Mouse (Mus musculus): ENCODE data around the gene Sec24a.
"Not testable (repeated sequence)": the region's sequence is repeated elsewhere in the genome, so short reads cannot be mapped to it uniquely, and the experiment has no call there.

Gene Sec24a

DNA sequence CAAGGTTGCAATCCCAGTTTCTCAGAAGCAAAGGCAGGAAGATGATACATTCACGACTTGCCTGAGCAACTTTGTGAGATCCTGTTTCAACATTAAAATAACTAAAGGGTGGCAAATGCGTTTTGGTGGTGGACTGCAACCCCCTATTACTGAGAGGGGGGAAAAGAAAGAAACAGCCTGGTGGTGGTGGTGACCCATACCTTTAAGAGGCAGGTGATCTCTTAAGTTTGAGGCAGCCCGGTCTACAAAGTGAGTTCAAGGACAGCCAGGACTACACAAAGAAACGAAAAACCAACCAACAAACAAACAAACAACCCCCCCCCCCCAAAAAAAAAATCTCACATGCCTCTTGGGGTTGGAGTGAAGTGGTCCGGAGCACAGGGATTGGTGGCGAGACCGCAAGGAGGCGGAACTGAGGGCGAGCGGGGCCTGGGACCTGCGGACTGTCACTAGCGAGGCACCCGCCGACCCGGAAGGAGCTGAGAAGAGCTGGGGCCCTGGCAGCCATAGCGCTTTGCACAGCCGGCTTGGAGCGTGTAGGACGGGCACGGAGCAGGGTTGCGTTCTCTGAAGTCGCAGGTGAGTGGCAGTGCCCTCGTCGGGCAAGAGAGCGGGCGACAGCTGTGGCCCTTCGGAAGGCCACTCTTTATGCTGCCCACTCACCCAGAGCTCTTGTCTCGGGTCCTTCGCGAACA lies at the start of gene Sec24a, which contains the start of gene Sar1b:
Gene Sec24a, minus strand, starts transcription at position 422 of the 695 bp plus-strand sequence.
Gene Sar1b, plus strand, starts transcription at position 475 of the 695 bp plus-strand sequence.
- peak; percentile 74 for DNase-seq

- DNase-seq = no peak
These were observed 48.6 kb upstream of the Sec24a start for GRCm38 (mm10) chr11:51812022-51812546.

DNA sequence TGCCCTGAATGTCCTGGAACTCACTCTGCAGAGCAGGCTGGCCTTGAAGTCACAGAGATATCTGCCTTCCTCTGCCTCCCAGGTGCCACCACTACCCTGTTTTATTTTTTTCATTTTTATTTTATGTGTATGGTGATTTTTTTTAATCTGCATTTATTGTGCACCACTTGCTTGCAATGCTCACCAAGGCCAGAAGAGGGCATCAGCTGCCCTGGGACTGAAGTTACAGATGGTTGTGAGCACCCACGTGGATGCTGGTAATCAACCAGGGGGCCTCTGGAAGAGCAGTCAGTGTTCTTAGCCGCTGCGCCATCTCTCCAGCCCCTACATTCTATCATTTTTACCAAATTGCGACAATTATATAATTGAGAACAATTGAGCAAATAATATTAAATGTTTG lies 47.8 kb upstream of the Sec24a start:
- no peak for DNase-seq

GRCm38 (mm10) chr11:51809632-51810224 lies 46.3 kb upstream of the Sec24a start:
- no peak for DNase-seq

DNA sequence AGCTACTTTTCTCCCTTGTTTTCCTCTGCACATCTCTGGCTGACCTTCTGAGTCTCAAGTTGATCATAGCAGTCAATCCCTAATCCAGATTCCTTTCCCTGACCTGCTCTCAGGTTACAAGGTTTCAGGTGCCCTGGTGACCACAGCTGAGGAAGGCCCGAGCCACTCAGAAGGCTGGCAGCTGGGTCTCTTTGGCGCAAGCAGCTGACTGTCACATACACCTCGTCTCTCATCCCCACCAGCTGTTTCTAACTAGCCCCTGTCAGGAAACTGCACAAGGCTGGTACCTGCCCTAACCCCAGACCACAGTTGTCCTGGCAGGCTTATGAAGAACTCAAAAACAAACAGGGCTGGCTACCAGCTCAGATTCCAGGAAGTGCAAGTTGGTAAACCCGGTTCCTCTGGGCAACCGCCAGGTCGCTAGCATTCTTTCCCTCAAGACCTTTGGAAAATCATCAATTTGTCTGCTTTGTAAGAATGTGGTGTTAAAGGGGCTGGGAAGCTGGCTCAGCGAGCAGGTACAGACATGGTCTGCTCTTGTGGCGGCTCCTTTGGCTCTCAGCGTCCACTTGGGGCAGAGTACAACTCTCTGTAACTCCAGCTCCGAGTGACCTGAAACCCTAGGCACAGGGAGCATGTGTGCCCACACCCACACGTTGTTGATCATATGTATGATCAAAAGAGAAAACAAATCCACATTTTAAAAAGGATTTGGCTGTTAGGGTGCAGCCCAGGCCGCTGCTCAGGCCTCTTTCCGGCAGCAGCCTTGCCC lies 43.9 kb upstream of the Sec24a start:
- DNase-seq = no peak

DNA sequence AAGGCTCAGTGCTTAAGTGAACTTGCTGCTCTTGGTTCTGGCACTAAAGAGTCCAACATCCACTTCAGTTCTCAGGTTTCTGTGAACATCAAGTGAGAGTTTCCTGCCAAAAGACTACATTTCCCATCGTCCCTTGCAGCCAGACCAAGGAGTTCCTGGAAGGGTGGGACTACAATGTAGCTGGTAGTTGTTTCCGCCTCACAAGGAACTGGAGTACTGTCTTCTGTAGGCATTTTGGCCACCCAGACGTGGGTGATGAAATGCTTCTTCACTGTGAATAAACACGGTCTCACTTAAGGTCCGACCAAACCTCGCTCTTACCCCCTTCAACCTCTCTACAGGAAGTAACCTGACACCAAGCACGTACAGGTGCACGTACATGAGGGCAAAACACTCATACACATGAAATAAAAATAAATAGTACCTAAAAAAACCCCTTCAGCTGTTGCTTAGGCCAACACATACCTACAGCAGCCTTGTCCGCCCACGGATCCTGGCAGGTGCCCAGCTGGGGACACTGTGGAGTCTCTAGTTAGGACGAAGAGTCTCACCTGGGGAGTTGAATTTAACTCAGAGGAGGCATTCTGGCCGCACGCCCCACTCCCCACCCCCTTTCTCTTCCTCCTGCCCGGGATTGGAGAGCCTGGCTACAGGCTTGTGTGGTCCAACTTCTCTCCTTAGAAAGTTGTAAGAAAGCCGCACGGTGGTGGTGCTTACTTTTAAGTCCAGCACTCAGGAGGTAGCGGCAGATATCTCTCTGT lies 42.0 kb upstream of the Sec24a start:
- peak; percentile 62 for DNase-seq

- DNase-seq = no peak
These were observed 37.3 kb upstream of the Sec24a start for GRCm38 (mm10) chr11:51800634-51801325.

- no peak for DNase-seq
These were observed 32.8 kb upstream of the Sec24a start for GRCm38 (mm10) chr11:51796272-51796671.

- no peak for DNase-seq
These were observed 27.2 kb upstream of the Sec24a start for GRCm38 (mm10) chr11:51790662-51791061.

DNA sequence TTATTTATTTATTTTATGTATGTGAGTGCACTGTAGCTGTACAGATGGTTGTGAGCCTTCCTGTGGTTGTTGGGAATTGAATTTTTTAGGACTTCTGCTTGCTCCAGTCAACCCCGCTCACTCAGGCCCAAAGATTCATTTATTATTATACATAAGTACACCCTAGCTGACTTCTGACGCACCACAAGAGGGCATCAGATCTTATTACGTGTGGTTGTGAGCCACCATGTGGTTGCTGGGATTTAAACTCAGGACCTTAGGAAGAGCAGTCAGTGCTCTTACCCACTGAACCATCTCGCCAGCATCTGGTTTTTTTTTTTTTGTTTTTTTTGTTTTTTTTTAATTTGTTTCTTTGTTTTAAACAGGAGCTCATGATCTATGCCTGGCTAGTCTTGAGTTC lies 26.3 kb upstream of the Sec24a start:
- not testable (repeated sequence) for DNase-seq

GRCm38 (mm10) chr11:51785926-51786325 lies 22.5 kb upstream of the Sec24a start:
- no peak for DNase-seq

DNA sequence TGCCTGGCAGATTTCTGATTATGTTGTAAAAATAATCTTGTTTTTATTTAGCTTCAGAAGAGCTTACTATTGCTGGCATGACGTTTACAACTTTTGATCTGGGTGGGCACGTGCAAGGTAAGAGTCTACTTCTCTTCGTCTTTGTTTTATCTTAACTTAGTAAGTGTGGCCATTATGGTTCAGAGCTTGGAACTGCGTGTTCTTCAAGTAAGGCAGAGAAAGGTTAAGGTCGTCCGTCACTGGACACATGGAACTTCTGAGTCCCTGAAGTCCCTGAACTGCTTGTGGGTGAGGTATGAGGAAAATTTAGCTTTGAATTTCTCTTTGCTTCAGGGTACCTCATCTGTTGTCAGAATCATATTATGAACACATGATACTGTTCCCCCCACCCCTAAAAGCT lies 19.3 kb upstream of the Sec24a start:
- no peak for DNase-seq

DNA sequence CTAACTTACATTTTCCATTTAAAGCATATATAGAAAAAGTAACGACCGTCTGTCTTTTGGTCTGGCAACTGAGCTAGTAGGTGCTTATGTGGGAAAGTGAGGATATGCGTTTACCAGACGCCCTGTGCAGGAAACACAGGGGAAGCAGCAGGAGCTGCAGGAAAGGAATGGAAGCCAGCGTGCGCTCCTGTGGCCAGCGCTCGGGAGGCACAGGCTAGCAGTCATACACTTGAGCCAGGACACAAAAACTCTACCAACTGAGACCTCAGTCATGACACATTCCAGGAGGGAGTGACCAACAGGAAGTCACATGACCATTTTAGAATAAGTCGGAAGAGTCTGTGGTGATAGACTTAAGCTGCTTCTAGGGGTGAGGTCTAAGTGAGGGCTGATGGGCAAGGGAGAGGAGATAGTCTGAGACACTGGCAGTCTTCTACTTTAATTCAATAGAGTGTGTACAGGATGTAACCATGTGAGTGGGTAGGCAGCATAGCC lies 17.4 kb upstream of the Sec24a start:
- no peak for DNase-seq

DNA sequence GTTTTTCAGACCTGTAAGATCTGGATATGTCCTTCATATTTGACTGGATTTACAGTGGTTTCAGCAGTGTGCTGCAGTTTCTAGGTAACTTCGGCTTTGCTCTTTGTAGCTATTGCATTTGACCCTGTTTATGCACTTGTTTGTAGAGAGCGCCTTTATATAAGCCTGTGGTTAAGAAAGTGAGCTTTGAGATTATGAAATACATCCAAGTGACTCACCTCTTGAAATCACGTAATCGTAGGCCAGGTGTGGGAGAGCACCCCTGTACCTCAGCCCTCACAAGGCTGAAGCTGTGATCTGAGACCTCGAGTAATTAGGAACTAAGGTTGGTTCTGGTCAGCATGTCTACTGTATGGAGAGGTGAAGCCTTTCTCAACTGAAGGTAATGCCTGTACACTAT lies 14.0 kb upstream of the Sec24a start:
- no peak for DNase-seq

- DNase-seq = no peak
These were observed 12.1 kb upstream of the Sec24a start for GRCm38 (mm10) chr11:51775507-51775906.

DNA sequence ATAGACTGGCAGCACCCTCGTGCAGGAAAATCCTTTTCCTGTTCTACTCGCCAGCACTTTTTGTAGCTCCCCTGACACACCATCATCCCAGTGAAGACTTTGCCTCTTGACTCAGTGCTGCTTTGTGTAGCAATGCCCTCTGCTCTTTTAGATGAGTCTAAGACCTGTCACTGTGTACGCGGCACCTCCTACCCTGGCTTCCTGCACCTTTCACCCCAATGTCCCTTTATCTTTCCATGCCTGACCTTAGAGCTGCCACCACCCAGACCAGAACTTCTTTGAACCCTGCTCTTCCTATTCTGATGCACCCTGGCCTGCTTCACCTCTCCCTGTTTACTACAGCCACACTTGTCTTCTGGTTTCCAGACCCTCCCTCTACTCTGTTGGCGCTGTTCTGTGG lies 4.9 kb upstream of the Sec24a start:
- DNase-seq = no peak

- DNase-seq = no peak
These were observed 4.3 kb upstream of the Sec24a start for GRCm38 (mm10) chr11:51767579-51768220.

DNA sequence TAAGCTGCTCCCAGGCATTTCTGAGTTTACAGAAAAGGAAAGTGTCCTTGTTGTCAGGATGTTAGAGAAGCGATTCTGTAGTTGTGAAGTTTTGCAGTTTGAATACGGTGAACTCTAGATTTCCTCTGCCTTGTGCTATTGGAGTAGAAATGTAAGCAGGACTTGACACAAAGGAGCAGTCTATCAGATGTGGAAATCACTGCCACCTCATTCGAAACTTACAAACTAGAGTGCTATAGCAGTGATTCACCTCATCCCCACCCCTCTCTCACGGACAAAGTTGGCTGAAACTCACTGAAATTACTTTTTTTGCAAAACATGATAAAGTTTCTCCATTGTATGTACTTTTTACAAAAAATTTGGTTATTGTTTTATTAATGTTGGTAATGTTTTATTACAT lies 1.4 kb upstream of the Sec24a start:
- no peak for DNase-seq

GRCm38 (mm10) chr11:51763955-51764354 lies 521 bp upstream of the Sec24a start:
- no peak for DNase-seq

DNA sequence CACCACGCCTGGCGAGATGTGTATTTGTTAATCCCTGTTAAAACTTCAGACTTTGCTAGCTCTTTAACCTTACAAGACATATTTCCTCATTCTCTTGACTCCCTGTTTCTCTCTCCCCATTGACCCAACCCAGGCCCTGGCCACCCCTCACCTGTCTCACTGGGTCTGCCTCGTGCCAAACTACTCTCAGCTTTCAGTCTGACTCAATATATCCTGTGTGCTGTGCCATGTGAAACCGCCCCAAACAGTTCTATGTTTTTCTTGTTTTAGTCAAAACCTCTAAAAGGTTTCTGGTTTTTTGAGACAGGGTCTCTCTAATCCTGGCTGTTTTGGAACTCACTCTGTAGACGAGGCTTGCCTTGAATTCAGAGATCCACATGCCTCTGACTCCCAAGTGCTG lies 2.2 kb downstream of the Sec24a start:
- no peak for DNase-seq

- DNase-seq = no peak
These were observed 3.3 kb downstream of the Sec24a start for GRCm38 (mm10) chr11:51759941-51760657.
